Mouse (Mus musculus) cerebellum, postnatal 36 days (tissue): ENCODE data around the gene Bicra.

Experiments used
- DNase-seq, 2 experiments: peaks; one replicate each; pipeline ENCODE4 v3.0.0; 2021 to 2022; ENCODE audit warnings: mixed read lengths in 2 of 2

The Bicra gene

DNA sequence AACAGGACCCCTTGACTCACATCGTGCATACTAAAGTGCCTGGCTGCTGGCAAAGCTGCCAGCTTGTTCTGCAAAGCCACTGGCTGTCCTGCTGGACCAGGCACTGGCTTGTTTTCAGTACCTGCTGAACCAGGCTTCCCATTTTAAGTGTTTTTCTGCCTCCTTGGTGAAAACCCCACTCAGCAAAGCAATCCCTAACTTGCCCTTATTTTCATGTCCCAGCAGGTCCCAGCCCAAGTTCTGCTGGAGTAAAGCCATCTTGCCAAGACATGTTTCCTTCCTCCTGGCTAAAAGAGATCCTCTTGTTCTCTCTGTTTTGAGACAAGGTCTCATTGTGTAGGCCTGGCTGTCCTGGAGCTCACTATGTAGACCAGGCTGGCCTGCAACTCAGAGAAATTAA, 103.4 kb downstream of the Bicra start:
- no peak for DNase-seq

DNA sequence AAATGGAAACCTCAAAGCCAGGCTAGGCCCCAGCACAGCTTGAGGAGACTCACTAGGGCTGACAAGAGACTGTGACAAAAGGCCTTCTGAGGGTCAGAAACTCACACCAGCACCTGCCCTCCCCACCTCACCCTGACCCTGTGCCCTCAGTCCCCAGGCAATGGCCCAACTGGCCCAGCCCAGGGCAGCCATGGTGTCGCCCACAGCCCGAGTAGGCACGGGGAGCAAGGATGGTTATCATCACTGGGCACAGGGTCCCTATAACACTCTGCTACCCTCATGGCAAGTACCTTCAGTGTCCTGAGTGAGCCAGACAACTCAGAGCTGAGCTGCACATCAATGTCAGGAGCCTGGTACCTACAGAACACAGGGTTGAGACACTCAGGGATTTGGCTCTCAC, 109.1 kb downstream of the Bicra start:
- DNase-seq, result no peak

DNA sequence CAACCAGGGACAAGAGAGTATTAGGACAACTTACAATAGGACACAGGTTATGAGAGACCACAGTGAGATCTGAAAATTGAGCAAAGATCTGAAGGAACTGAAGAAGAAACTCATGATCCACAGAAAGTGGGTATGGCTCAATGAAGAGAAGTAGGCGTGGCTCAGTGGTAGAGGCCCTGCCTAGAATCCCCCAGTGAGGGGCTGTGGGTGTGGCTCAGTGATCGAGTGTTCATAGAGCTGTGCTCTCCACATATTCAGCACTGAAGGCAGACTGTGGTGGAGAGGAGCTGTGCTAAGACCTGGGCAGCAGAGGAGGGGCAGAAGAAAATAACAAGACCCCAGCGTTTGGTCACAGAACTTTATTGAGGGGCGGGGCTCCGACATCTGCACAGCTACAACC, 110.2 kb downstream of the Bicra start:
- no peak for DNase-seq

DNA sequence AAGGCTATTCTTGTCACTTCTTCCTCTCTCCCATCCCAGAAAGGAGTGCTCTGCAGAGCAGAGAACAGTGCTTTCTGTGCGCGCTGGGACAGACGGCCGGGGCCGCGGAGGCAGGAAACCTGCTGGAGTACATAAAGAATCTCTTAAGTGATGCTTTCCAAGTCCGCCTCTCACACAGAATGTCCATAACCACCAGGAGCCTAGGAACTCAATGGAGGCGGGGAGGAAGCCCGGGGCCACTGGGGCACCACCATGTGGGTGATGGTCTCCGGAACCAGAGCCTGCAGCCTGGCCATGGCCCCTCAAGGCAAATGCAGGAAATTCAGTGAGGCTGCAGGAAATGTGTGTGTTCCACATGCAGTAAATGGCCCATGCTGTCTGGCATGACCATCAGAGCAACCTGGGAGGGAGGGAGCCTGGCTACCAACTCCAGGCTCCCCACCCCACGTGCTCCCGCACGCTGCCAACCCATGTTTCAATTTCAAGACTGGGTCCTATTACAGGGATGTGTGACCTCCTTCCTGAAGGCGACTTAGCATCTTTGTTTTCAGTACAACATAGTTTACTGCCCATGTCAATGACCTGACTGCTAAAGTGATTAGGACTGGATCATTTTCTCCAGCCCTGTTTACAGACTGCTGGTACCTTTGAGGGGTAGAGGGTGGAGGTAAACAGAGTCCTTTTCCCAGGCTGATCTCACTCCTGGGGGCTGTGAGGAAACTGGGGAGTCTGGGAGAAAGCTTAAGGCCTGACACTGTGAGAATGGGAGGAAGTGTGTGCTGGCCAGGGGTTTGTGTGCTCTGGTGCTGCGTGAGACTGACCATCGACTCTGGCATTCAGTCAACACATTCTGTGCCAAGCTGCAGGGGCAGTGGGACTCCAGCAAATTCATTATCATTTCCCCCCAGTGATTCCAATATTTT, 114.0 kb downstream of the Bicra start:
- DNase-seq, result no peak

DNA sequence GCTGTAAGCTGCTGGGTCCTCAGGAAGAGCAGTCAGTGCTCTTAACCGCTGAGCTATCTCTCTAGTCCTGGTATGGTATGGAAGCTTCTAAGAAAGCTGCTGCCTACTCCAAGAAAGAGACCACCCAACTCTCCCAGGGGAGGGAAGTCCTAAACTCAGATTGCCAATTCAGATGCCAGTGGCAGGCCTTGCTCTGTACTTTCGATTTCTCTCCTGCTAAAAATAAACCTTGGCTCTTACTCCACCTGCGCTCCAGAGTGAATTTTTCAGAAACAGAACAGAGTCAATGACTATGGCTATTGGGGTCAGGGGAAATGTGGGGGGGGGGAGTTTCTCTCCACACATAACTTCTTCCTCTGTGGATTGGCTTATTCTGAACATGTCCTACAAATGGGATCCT, 116.1 kb downstream of the Bicra start:
- DNase-seq, result no peak

DNA sequence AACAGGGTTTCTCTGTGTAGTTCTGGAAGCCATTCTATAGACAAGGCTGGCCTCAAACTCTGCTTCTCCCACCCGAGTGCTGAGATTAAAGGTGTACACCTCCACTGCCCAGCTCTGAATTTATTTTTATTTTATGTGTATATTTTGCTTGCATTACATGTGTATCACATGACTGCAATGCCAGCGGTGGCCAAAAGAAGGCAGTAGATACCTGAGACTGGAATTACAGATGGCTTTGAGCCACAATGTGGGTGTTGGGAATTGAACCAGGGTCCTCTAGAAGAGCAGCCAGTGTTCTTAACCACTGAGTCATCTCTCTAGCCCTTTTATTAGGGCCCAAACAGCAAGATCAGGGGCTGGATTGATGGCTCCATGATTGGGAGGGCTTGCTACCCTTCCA, 117.2 kb downstream of the Bicra start:
- DNase-seq, result no peak

DNA sequence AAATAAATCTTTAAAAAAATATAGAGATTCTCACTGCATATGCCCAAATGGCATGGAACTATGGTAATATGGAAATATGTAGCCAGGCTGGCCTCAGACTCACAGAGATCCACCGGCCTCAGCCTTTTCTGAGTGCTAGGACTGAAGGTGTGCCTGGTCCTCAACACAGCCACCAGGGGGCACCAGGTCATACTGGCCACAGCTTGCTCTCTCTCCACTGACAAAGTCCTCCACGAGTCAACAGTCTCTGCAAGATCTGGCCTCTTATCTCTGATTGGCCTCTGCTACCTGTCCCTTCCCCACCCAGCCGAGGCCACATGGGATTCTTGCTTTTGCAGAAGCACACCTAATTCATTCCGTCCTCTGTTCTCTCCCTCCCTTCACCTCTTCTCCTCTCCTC, 117.8 kb downstream of the Bicra start:
- DNase-seq, result peak; percentile 49 to 62

DNA sequence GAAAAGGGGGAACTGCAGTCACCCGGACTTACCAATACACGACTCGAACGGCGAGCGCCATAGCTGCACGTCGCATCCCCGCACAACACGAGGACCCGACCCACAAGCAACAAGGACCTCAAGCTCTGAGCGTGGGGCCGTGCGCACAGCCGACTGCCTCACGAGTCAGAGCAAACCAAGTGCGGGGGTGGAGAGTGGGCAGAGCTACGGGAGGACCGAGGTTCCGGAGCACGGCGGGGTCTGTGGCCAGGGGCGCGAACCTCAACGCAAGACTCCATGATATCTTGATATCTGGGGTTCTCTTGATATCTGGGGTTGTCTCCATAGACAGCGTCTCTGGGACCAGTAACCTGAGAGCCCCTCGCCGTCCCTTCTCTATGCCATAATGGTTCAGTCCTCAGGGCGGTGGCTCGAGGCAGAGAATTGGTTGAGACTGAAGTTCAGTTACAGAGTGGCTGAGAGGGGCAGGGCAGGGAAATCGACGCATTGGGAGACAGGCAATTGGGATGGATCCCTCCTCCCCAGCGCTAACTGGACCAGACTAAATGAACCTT, 125.4 kb downstream of the Bicra start, which contains the start of gene Selenow:
TSS of gene Selenow (minus strand) at position 183 of the 554 bp plus-strand sequence.
- DNase-seq, result peak; percentile 92 to 93

DNA sequence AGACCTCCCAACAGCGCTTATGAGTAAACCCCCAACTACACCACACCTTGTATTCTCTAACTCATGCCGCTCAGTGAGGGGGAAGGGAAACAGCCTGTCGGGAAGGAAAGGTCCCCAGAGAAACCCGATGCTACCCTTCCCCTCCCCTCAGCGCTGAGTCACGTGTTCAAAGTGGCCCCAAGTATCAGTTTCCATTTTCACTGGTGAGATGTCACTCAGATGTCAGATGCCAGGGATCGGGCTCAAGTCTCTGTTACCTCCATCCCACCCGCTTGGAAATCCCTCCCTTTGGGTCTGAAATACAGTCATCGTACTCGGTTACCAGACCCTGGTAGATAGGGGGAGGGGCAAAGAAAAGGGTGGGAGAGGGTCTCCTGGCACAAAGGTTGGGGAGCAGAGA, 125.9 kb downstream of the Bicra start:
- peak in 1 of 2 experiments; percentile 16 for DNase-seq
